Mouse (Mus musculus) E14TG2a.4 (cell line): Measurements from ENCODE around the gene Lpin1.

Experiments used
- H3K27me3 ChIP-seq: 2 replicates; pipeline ENCODE4 v1.6.1; 2014; ENCODE audit warnings: low read length, control low read depth; ENCODE audit not compliant: insufficient read depth
- H3K36me3 ChIP-seq: 2 replicates; pipeline ENCODE4 v1.6.1; 2014; ENCODE audit warnings: low read length, control low read depth; ENCODE audit not compliant: insufficient read depth
- H3K4me1 ChIP-seq: replicated peaks from 2 replicates; pipeline ENCODE4 v1.6.1; 2014; ENCODE audit warnings: low read depth, low read length, control low read depth
- H3K4me3 ChIP-seq: replicated peaks from 2 replicates; pipeline ENCODE4 v1.5.1; 2014; ENCODE audit warnings: mild to moderate bottlenecking, low read length
- H3K9me3 ChIP-seq: 2 replicates; pipeline ENCODE4 v1.6.1; 2014; ENCODE audit warnings: low read length, control low read depth
- CTCF ChIP-seq: conservative IDR thresholded peaks from 2 replicates; pipeline ENCODE4 v1.5.1; 2014; ENCODE audit warnings: low read length
- NANOG ChIP-seq: IDR thresholded peaks from 2 replicates; pipeline ENCODE4 v1.6.1; 2014; ENCODE audit warnings: borderline replicate concordance, low read length, mixed read lengths
- POU5F1 ChIP-seq: IDR thresholded peaks from 2 replicates; pipeline ENCODE4 v1.6.1; 2014; ENCODE audit warnings: low read length, borderline replicate concordance

Gene Lpin1

GRCm38 (mm10) chr12:16630152-16630865, 19.5 kb upstream of the Lpin1 start:
- Histone ChIP-seq H3K27me3 (no peaks in the 10 kb centered on the region), H3K9me3 (no peaks in the 10 kb centered on the region)

GRCm38 (mm10) chr12:16620230-16620629, 9.5 kb upstream of the Lpin1 start:
- H3K27me3 ChIP-seq: no peaks in the 10 kb centered on the region
- H3K4me1 ChIP-seq: peaks cover 16% of the 10 kb centered on the region
- H3K4me3 ChIP-seq: no peak overlapping the region
- no peaks in the 10 kb centered on the region for H3K9me3 ChIP-seq
- TF ChIP-seq CTCF: no peak
- TF ChIP-seq POU5F1: no peak
- no peak for TF ChIP-seq NANOG
- H3K36me3 ChIP-seq: no peaks in the 10 kb centered on the region

More at GRCm38 (mm10) chr12:16630152-16630865, 19.5 kb upstream of the Lpin1 start:
- H3K4me3 ChIP-seq: no peak overlapping the region
- TF ChIP-seq CTCF (no peak), POU5F1 (no peak), NANOG (no peak)
- H3K36me3 ChIP-seq: no peaks in the 10 kb centered on the region
- H3K4me1 ChIP-seq: peaks cover 15% of the 10 kb centered on the region

GRCm38 (mm10) chr12:16619453-16619852, 8.7 kb upstream of the Lpin1 start:
- Histone ChIP-seq H3K4me1 (peaks cover 16% of the 10 kb centered on the region), H3K4me3 (no peak overlapping the region), H3K36me3 (no peaks in the 10 kb centered on the region), H3K9me3 (no peaks in the 10 kb centered on the region), H3K27me3 (no peaks in the 10 kb centered on the region)
- TF ChIP-seq POU5F1: no peak
- TF ChIP-seq NANOG: no peak

- no peaks in the 10 kb centered on the region for H3K36me3 ChIP-seq
- H3K9me3 ChIP-seq: no peaks in the 10 kb centered on the region
- H3K4me1 ChIP-seq: peaks cover 16% of the 10 kb centered on the region
- no peaks in the 10 kb centered on the region for H3K27me3 ChIP-seq
- TF ChIP-seq NANOG (no peak), POU5F1 (no peak), CTCF (no peak)
- H3K4me3 ChIP-seq: no peak overlapping the region
Measured at GRCm38 (mm10) chr12:16618512-16619274, 7.9 kb upstream of the Lpin1 start.

GRCm38 (mm10) chr12:16615738-16616137, 5.0 kb upstream of the Lpin1 start:
- Histone ChIP-seq H3K4me3 (no peak overlapping the region), H3K9me3 (no peaks in the 10 kb centered on the region), H3K4me1 (peaks cover 7% of the 10 kb centered on the region; the same call in 1 of the 2 replicates), H3K36me3 (no peaks in the 10 kb centered on the region), H3K27me3 (no peaks in the 10 kb centered on the region)
- TF ChIP-seq CTCF: no peak
- TF ChIP-seq NANOG: no peak
- no peak for TF ChIP-seq POU5F1

GRCm38 (mm10) chr12:16614556-16614955, 3.8 kb upstream of the Lpin1 start:
- peaks cover 4% of the 10 kb centered on the region; the same call in 1 of the 2 replicates for H3K4me1 ChIP-seq
- TF ChIP-seq CTCF (no peak), NANOG (no peak), POU5F1 (no peak)
- no peaks in the 10 kb centered on the region for H3K27me3 ChIP-seq
- H3K36me3 ChIP-seq: no peaks in the 10 kb centered on the region
- no peak overlapping the region for H3K4me3 ChIP-seq
- no peaks in the 10 kb centered on the region for H3K9me3 ChIP-seq

GRCm38 (mm10) chr12:16605624-16606023, 5.1 kb downstream of the Lpin1 start:
- Histone ChIP-seq H3K4me1 (no peaks in the 10 kb centered on the region), H3K27me3 (no peaks in the 10 kb centered on the region), H3K9me3 (no peaks in the 10 kb centered on the region), H3K36me3 (no peaks in the 10 kb centered on the region), H3K4me3 (no peak overlapping the region)
- TF ChIP-seq POU5F1 (no peak), NANOG (no peak), CTCF (no peak)

GRCm38 (mm10) chr12:16602271-16602670, 8.5 kb downstream of the Lpin1 start:
- Histone ChIP-seq H3K4me1 (no peaks in the 10 kb centered on the region), H3K36me3 (no peaks in the 10 kb centered on the region), H3K27me3 (peaks cover 3% of the 10 kb centered on the region; the same call in 1 of the 2 replicates), H3K9me3 (no peaks in the 10 kb centered on the region), H3K4me3 (no peak overlapping the region)
- TF ChIP-seq CTCF (no peak), POU5F1 (no peak), NANOG (no peak)
